Mouse (Mus musculus): ENCODE results near the gene Dtymk. TPM values are rescaled to one million over a fixed set of nuclear protein-coding genes. Genes with fewer than 3 reads are reported as not detected.
A peak's percentile ranks its signal among the peaks of the same experiment; 100 is the strongest.

The Dtymk gene
- total and polyA plus RNA-seq, 3 experiments, result 193 to 454 (median 391) TPM

DNA sequence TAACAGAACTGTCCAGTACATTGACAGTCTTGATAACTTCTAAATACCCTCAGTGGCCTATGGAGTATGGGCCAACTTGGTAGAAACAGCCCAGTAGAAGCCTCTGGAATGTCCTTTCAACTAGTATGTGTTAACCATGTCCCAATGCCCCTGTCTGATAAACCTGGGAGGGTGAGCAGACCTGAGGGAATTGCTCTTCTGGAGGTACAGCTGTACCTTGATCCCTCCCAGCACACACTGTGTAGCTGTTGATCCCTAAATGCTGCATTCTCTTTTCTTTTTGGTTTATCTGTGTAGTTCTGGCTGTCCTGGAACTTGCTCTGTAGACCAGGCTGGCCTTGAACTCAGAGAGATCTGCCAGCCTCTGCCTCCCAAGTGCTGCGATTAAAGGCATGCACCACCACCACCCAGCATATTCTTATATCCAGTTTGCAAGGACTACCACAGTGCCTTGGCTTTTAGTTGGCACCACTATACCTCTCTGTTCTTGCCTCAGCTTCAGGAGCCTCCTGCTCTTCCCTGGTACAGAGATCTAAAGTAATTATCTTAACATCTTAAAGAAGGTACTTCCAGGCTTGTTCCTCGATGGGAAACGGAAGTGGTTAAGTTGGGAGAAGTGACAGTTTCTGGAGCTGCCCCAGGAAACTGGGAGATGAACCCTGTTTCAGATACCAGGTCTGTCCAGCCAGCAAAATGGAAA lies 22.2 kb upstream of the Dtymk start:
- Histone ChIP-seq H3K9ac (ENCODE audit: control insufficient read depth, low read depth, low read length, poor library complexity, severe bottlenecking) (peak overlapping the region; percentile 62; the same call in 1 of the 2 replicates), H3K4me3 (ENCODE audit: control insufficient read depth in 1 of 2, insufficient read depth in 1 of 2, low read depth in 2 of 2, low read length in 2 of 2) (peak overlapping the region in 1 of 2 experiments; percentile 98; a peak in 2 of 4 replicates), H3K79me2 (ENCODE audit: control insufficient read depth, insufficient read depth, low read length, poor library complexity) (peaks cover 3% of the 10 kb centered on the region), H3K27ac (ENCODE audit: control insufficient read depth, low read depth, low read length) (peak overlapping the region; percentile 62), H3K27me3 (ENCODE audit: control insufficient read depth in 1 of 2, insufficient read depth in 2 of 2, low read length in 2 of 2) (no peaks in the 10 kb centered on the region), H3K9me3 (replicated peaks; ENCODE audit: insufficient read depth, low read length) (no peaks in the 10 kb centered on the region), H3K4me1 (ENCODE audit: control insufficient read depth in 1 of 2, insufficient read depth in 2 of 2, low read length in 2 of 2) (peaks cover 9 to 15% of the 10 kb centered on the region in 2 experiments; a peak in 3 of 4 replicates), H3K36me3 (ENCODE audit: control insufficient read depth in 1 of 2, insufficient read depth in 2 of 2, low read length in 2 of 2) (peaks cover 4 to 9% of the 10 kb centered on the region in 2 experiments)
- TF ChIP-seq NRF1 (IDR thresholded peaks at IDR 0.05; ENCODE audit: insufficient read depth, low read depth, low read length, poor library complexity, severe bottlenecking) (no peak), NELFE (IDR thresholded peaks at IDR 0.05; ENCODE audit: low read depth, low read length) (no peak), GABPA (IDR thresholded peaks at IDR 0.05; ENCODE audit: low read depth, low read length) (no peak), ELF1 (IDR thresholded peaks at IDR 0.05; ENCODE audit: low read depth, low read length) (no peak), ETS1 (IDR thresholded peaks at IDR 0.05; ENCODE audit: low read depth, low read length) (no peak), KAT2A (conservative IDR thresholded peaks at IDR 0.05; ENCODE audit: low read depth, low read length) (no peak), TAL1 (IDR thresholded peaks at IDR 0.05; ENCODE audit: low read length) (no peak), ZKSCAN1 (IDR thresholded peaks at IDR 0.05; ENCODE audit: low read depth, low read length) (no peak), POLR2AphosphoS2 (IDR thresholded peaks at IDR 0.05; ENCODE audit: low read length) (no peak), SMC3 (IDR thresholded peaks at IDR 0.05; ENCODE audit: low read depth, low read length) (no peak), ZMIZ1 (IDR thresholded peaks at IDR 0.05; ENCODE audit: low read depth, low read length) (no peak), JUND (IDR thresholded peaks at IDR 0.05; ENCODE audit: low read depth, low read length) (no peak), MEF2A (IDR thresholded peaks at IDR 0.05; ENCODE audit: extremely low read depth, insufficient replicate concordance, low read depth, low read length, poor library complexity, severe bottlenecking) (no peak), CHD1 (IDR thresholded peaks at IDR 0.05; ENCODE audit: low read depth, low read length) (no peak), USF1 (IDR thresholded peaks at IDR 0.05; ENCODE audit: low read depth, low read length) (no peak), POLR2A (IDR thresholded peaks at IDR 0.05; ENCODE audit: control insufficient read depth in 1 of 2, insufficient read depth in 1 of 2, low read depth in 1 of 2, low read length in 2 of 2, poor library complexity in 1 of 2) (no peak)
- DNase-seq (ENCODE audit: low read depth, low spot score), result peak; percentile 37

DNA sequence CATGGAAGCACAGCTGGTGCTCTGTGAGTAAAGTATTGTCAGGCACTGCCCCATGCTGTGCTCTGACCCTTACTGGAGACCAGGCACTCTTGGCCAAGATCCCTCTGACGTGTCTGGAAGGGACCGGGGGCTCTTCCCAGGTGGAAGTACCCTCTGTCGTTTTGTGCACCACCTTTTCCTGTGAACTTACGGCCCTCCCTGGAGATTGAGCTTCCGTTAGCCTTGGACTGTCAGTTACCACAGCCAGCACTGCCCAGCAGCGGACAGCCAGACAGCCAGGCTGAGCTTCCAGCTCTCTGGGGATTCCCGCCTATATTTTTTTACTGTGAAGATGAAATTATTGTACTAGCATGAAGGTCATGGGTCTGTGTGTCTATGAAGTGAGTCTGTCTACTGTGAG lies 17.0 kb upstream of the Dtymk start:
- no peak for DNase-seq (ENCODE audit: low read depth, low spot score)
- Histone ChIP-seq H3K9ac (ENCODE audit: control insufficient read depth, low read depth, low read length, poor library complexity, severe bottlenecking) (no peak overlapping the region), H3K27me3 (ENCODE audit: control insufficient read depth in 1 of 2, insufficient read depth in 2 of 2, low read length in 2 of 2) (no peaks in the 10 kb centered on the region), H3K4me1 (ENCODE audit: control insufficient read depth in 1 of 2, insufficient read depth in 2 of 2, low read length in 2 of 2) (peaks cover 0 to under 1% of the 10 kb centered on the region in 2 experiments; a peak in 1 of 4 replicates), H3K4me3 (ENCODE audit: control insufficient read depth in 1 of 2, insufficient read depth in 1 of 2, low read depth in 2 of 2, low read length in 2 of 2) (no peak overlapping the region), H3K9me3 (replicated peaks; ENCODE audit: insufficient read depth, low read length) (no peaks in the 10 kb centered on the region), H3K36me3 (ENCODE audit: control insufficient read depth in 1 of 2, insufficient read depth in 2 of 2, low read length in 2 of 2) (peaks cover 0 to 10% of the 10 kb centered on the region in 2 experiments; a peak in 2 of 4 replicates), H3K79me2 (ENCODE audit: control insufficient read depth, insufficient read depth, low read length, poor library complexity) (no peaks in the 10 kb centered on the region), H3K27ac (ENCODE audit: control insufficient read depth, low read depth, low read length) (no peak overlapping the region)
- TF ChIP-seq EP300 (IDR thresholded peaks at IDR 0.05; ENCODE audit: low read depth in 1 of 2, low read length in 2 of 2) (no peak), ETS1 (IDR thresholded peaks at IDR 0.05; ENCODE audit: low read depth, low read length) (no peak), SIN3A (IDR thresholded peaks at IDR 0.05; ENCODE audit: low read length) (no peak), POLR2A (IDR thresholded peaks at IDR 0.05; ENCODE audit: control insufficient read depth in 1 of 2, insufficient read depth in 1 of 2, low read depth in 1 of 2, low read length in 2 of 2, poor library complexity in 1 of 2) (no peak), E2F4 (IDR thresholded peaks at IDR 0.05; ENCODE audit: borderline replicate concordance, low read depth, low read length) (no peak), ZMIZ1 (IDR thresholded peaks at IDR 0.05; ENCODE audit: low read depth, low read length) (no peak), CTCF (IDR thresholded peaks at IDR 0.05 in 2 of 3, conservative IDR thresholded peaks at IDR 0.05 in 1 of 3; ENCODE audit: control insufficient read depth in 1 of 3, insufficient read depth in 1 of 3, low read depth in 2 of 3, low read length in 3 of 3, poor library complexity in 1 of 3, severe bottlenecking in 1 of 3) (no peak), JUND (IDR thresholded peaks at IDR 0.05; ENCODE audit: low read depth, low read length) (no peak), MYB (IDR thresholded peaks at IDR 0.05; ENCODE audit: low read depth, low read length) (no peak), MAFK (IDR thresholded peaks at IDR 0.05; ENCODE audit: borderline replicate concordance, low read depth, low read length) (no peak), SMC3 (IDR thresholded peaks at IDR 0.05; ENCODE audit: low read depth, low read length) (no peak), TCF12 (IDR thresholded peaks at IDR 0.05; ENCODE audit: low read depth, low read length) (no peak), HCFC1 (IDR thresholded peaks at IDR 0.05; ENCODE audit: low read depth, low read length) (no peak), KAT2A (conservative IDR thresholded peaks at IDR 0.05; ENCODE audit: low read depth, low read length) (no peak), ZC3H11A (IDR thresholded peaks at IDR 0.05; ENCODE audit: low read depth, low read length) (no peak), UBTF (IDR thresholded peaks at IDR 0.05; ENCODE audit: borderline replicate concordance, insufficient read depth, low read depth, low read length) (no peak)

All from MEL (cell line).